Mouse (Mus musculus) Patski (cell line): ENCODE results near the gene Ociad2. TPM values are rescaled to one million over a fixed set of nuclear protein-coding genes. Genes with fewer than 3 reads are reported as not detected.

Experiments
- ATAC-seq: fragments of 100-300 bp; one replicate; pipeline ENCODE4 v1.8.0; 2021
- CTCF ChIA-PET: fragments of 350-600 bp; sonication (Branson Sonifier 250); formaldehyde crosslinking; loops from one replicate; lab custom pipeline; 2022; ENCODE audit warnings: inconsistent platforms; lab: Charles Lee
- POLR2A ChIA-PET: fragments of 350-600 bp; sonication (Branson Sonifier 250); formaldehyde crosslinking; loops from one replicate; lab custom pipeline; 2022; ENCODE audit warnings: antibody characterized with exemption, inconsistent platforms; lab: Charles Lee
- DNase-seq: peaks from one replicate; pipeline ENCODE4 v3.0.0-alpha.2; 2011; ENCODE audit warnings: low read depth, low spot score
- H3K27me3 ChIP-seq: fragments of 371-371 bp; one replicate; pipeline ENCODE4 v1.5.1; 2021
- CTCF ChIP-seq: fragments of 100-300 bp; IDR thresholded peaks from one replicate; pipeline ENCODE4 v1.5.1; 2021
- in situ Hi-C: fragments of 300-500 bp; cut with MboI; formaldehyde crosslinking; loops from 3 replicates; pipeline ENCODE4 v1.11.1; 2018; ENCODE audit warnings: low pct_unique_long_range_greater_than_20kb, mixed read lengths
- polyA plus RNA-seq: library from polyadenylated mRNA; unstranded; gene quantifications from one replicate; pipeline ENCODE4 v1.2.3, GENCODE M21; 2021

Ociad2 gene
- polyA plus RNA-seq, 1 experiment from 2014 or later, result 46.1 TPM

- ATAC-seq, result no peak
- no peaks in the 10 kb centered on the region for H3K27me3 ChIP-seq
- in situ Hi-C loops, result no loop called here
- DNase-seq, result no peak
- CTCF ChIA-PET, result interaction anchor here (1.8 to 2.6 kb wide), 3 partner anchors 8 to 18 kb away, joined by 4 to 11 read pairs (median 6); partner anchors contain the start of gene Ociad1
- POLR2A ChIA-PET, result interaction anchor here (0.8 to 1.8 kb wide), 2 partner anchors 10 to 14 kb away, joined by 5 to 6 read pairs; no protein-coding TSS in a partner anchor
- no peak for TF ChIP-seq CTCF
Measured at GRCm38 (mm10) chr5:73279190-73279589, 61.6 kb downstream of the Ociad2 start.

DNA sequence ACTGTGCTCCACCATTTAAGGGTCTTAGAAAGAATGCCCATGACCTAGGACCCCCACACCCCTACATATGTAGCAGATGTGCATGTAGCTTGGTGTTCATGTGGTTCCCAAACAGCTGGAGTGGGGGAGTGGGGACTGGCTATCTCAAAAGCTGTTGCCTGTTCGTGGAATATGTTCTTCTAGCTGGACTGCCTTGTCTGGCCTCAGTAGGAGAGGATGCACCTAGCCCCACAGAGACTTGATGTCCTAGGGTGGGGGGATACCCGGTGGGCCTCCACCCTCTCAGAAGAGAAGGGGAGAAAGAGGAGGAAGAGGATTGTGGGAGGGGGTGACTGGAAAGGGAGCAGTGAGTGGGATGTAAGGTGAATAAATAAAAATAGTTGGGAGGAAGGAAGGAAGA is 65.9 kb downstream of the Ociad2 start:
- in situ Hi-C loops, result no loop called here
- POLR2A ChIA-PET, result no interaction called here
- no peak for TF ChIP-seq CTCF
- no peak for ATAC-seq
- CTCF ChIA-PET, result interaction anchor here (0.7 kb wide), 1 partner anchor 10 kb away, joined by 3 read pairs; no protein-coding TSS in a partner anchor
- DNase-seq, result no peak
- H3K27me3 ChIP-seq, result no peaks in the 10 kb centered on the region

DNA sequence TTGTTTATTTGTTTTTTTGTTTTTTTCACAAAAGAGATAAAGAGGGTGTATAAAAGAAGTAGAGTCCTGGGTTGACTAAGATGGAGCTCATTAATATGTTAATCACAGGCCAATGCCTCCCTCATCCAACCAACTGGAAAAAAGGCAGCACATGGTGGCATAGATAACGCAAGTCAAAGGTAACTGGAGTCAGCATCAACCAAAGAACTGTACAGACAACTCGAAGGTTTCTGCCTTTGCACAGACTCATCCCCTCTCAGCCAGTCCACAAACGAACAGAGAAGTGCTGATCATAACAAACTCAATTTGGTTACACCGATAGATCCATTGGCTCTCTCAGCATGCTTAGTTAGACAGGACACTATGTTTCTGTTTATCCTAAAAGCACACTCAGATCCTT is 67.7 kb downstream of the Ociad2 start:
- DNase-seq, result no peak
- ChIA-PET CTCF (no interaction called here), POLR2A (interaction anchor here (0.5 to 0.7 kb wide), 2 partner anchors 18 to 77 kb away, joined by 3 read pairs; no protein-coding TSS in a partner anchor)
- TF ChIP-seq CTCF, result no peak
- no peak for ATAC-seq
- in situ Hi-C loops, result no loop called here
- H3K27me3 ChIP-seq, result no peaks in the 10 kb centered on the region

Other genes with a start within 250 kb of the Ociad2 start
- 30.8 TPM for gene Fryl, start 84.4 kb downstream of the Ociad2 start, polyA plus RNA-seq
- gene Ociad1, start 48.2 kb downstream of the Ociad2 start, polyA plus RNA-seq, result 290 TPM
- not detected for gene Cwh43, start 65.0 kb upstream of the Ociad2 start, polyA plus RNA-seq
- gene Dcun1d4, start 140.0 kb upstream of the Ociad2 start, polyA plus RNA-seq, result 40.2 TPM